Mouse (Mus musculus): Measurements from ENCODE around the gene Pecr. TPM values are rescaled to one million over a fixed set of nuclear protein-coding genes. Genes with fewer than 3 reads are reported as not detected.

The Pecr gene
- polyA plus RNA-seq, 1 experiment, result 12.0 TPM

GRCm38 (mm10) chr1:72282604-72283003 lies 1.5 kb downstream of the Pecr start:
- no peak overlapping the region for H3K4me3 ChIP-seq (replicated peaks; ENCODE audit: control insufficient read depth, low read depth, low read length)
- 32% methylated on average over 1 of the region's 1 CpGs for WGBS
- H3K4me1 ChIP-seq (ENCODE audit: control insufficient read depth, insufficient read depth, low read length), result no peaks in the 10 kb centered on the region
- TF ChIP-seq POLR2A (IDR thresholded peaks at IDR 0.05; ENCODE audit: borderline replicate concordance, control insufficient read depth, low read depth, low read length) (no peak), CTCF (IDR thresholded peaks at IDR 0.05; ENCODE audit: control insufficient read depth, insufficient read depth, low read length) (no peak)
- no peak overlapping the region for H3K27ac ChIP-seq (ENCODE audit: control insufficient read depth, insufficient read depth, low read depth, low read length, poor library complexity)

- TF ChIP-seq CTCF (IDR thresholded peaks at IDR 0.05; ENCODE audit: control insufficient read depth, insufficient read depth, low read length) (no peak), POLR2A (IDR thresholded peaks at IDR 0.05; ENCODE audit: borderline replicate concordance, control insufficient read depth, low read depth, low read length) (no peak)
- 73% methylated on average over 3 of the region's 3 CpGs for WGBS
- H3K4me1 ChIP-seq (ENCODE audit: control insufficient read depth, insufficient read depth, low read length), result no peaks in the 10 kb centered on the region
- no peak overlapping the region for H3K27ac ChIP-seq (ENCODE audit: control insufficient read depth, insufficient read depth, low read depth, low read length, poor library complexity)
- no peak overlapping the region for H3K4me3 ChIP-seq (replicated peaks; ENCODE audit: control insufficient read depth, low read depth, low read length)
These were observed 6.0 kb downstream of the Pecr start for GRCm38 (mm10) chr1:72278085-72278484.

GRCm38 (mm10) chr1:72263099-72263498 lies 21.0 kb downstream of the Pecr start:
- H3K4me3 ChIP-seq (replicated peaks; ENCODE audit: control insufficient read depth, low read depth, low read length), result no peak overlapping the region
- TF ChIP-seq POLR2A (IDR thresholded peaks at IDR 0.05; ENCODE audit: borderline replicate concordance, control insufficient read depth, low read depth, low read length) (no peak), CTCF (IDR thresholded peaks at IDR 0.05; ENCODE audit: control insufficient read depth, insufficient read depth, low read length) (no peak)
- WGBS, result 63% methylated on average over 3 of the region's 3 CpGs
- H3K27ac ChIP-seq (ENCODE audit: control insufficient read depth, insufficient read depth, low read depth, low read length, poor library complexity), result no peak overlapping the region
- no peaks in the 10 kb centered on the region; the same call in 1 of the 2 replicates for H3K4me1 ChIP-seq (ENCODE audit: control insufficient read depth, insufficient read depth, low read length)

DNA sequence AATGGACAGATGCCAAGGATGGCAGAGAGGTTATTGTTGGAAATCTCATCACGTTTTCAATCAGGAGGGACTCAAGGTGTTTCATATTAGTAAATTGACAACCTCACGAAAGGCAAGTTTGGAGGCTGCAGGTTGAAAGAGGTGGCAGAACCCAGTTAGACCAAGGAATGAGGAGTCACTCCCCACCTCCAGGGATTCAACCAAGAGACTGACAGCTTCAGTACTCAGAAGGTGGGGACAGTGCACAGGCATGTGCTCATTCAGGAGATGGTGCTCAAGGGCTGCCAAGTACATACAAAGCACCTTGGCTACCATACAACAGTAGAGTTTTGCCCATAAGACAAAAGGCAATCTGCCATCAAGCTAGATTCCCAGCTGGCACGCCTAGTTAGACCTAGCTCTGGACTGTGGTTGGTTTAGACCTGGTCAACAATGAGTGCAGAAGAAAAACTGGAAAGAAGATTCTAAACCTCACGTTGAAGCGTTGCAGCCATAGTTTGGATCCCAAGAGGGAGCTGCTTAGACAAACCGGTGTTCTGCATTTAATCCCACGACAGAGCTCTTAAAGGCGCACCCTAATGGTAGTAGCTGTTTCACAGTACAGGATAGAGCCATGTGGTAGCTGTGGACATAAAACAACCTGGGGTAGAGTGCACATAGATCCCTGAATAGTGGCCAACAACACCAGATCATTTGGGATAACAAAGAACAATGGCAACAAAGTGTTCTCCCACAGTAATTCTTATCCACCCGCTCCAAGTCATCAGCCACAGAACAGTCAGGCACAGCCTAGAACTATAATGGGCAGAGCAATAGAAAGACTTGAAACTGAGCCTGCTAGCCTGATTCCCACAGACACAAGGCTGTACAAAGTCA lies 27.5 kb downstream of the Pecr start:
- Histone ChIP-seq H3K4me3 (replicated peaks; ENCODE audit: control insufficient read depth, low read depth, low read length) (no peak overlapping the region), H3K4me1 (ENCODE audit: control insufficient read depth, insufficient read depth, low read length) (no peaks in the 10 kb centered on the region; the same call in 1 of the 2 replicates), H3K27ac (ENCODE audit: control insufficient read depth, insufficient read depth, low read depth, low read length, poor library complexity) (no peak overlapping the region)
- 82% methylated on average over 9 of the region's 9 CpGs for WGBS
- TF ChIP-seq CTCF (IDR thresholded peaks at IDR 0.05; ENCODE audit: control insufficient read depth, insufficient read depth, low read length) (no peak), POLR2A (IDR thresholded peaks at IDR 0.05; ENCODE audit: borderline replicate concordance, control insufficient read depth, low read depth, low read length) (no peak)

GRCm38 (mm10) chr1:72255854-72256175 lies 28.3 kb downstream of the Pecr start:
- TF ChIP-seq POLR2A (IDR thresholded peaks at IDR 0.05; ENCODE audit: borderline replicate concordance, control insufficient read depth, low read depth, low read length), result no peak
- TF ChIP-seq CTCF (IDR thresholded peaks at IDR 0.05; ENCODE audit: control insufficient read depth, insufficient read depth, low read length), result no peak
- no peak overlapping the region for H3K27ac ChIP-seq (ENCODE audit: control insufficient read depth, insufficient read depth, low read depth, low read length, poor library complexity)
- WGBS, result 58% methylated on average over 11 of the region's 11 CpGs
- H3K4me3 ChIP-seq (replicated peaks; ENCODE audit: control insufficient read depth, low read depth, low read length), result no peak overlapping the region
- no peaks in the 10 kb centered on the region; the same call in 1 of the 2 replicates for H3K4me1 ChIP-seq (ENCODE audit: control insufficient read depth, insufficient read depth, low read length)

DNA sequence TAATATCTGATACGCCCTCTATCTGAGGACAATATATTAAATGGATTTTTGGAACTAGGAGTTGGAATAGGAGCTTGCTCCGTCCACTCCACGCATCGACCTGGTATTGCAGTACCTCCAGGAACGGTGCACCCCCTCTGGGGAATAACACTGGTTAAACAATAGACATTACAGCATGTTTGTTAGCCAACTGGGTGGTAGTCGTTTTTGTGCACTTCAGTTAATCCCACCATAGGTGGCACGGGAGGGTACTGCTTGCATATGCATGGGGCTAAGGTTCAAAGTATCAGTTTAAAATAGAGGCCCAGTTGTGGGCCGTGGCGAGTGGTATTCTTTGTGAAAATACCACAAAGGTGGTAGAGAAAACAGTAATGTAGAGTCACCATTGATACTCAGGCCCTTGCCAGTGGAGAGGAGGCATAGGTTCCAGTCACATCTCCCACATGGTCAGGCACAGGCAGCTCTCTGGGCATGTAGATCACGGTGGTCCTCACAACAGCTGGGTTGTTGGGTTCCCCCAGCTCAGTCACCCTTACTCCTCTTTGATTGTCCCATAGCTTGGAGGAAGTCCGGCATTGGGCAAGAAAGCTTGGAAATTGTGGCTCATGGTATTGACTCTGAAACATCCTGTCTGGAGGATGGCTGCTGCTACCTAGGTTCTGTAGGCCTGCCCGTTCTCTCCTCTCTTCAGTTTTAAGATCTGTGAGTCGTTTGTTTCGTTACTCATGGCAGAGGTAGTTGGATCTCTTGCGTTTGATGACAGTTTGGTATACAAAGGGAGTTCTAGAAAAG lies 28.9 kb downstream of the Pecr start:
- H3K27ac ChIP-seq (ENCODE audit: control insufficient read depth, insufficient read depth, low read depth, low read length, poor library complexity), result 0 out of 2 replicates have a peak overlapping the region, but pooled peaks have one; percentile 2
- WGBS, result 9% methylated on average over 15 of the region's 15 CpGs

DNA sequence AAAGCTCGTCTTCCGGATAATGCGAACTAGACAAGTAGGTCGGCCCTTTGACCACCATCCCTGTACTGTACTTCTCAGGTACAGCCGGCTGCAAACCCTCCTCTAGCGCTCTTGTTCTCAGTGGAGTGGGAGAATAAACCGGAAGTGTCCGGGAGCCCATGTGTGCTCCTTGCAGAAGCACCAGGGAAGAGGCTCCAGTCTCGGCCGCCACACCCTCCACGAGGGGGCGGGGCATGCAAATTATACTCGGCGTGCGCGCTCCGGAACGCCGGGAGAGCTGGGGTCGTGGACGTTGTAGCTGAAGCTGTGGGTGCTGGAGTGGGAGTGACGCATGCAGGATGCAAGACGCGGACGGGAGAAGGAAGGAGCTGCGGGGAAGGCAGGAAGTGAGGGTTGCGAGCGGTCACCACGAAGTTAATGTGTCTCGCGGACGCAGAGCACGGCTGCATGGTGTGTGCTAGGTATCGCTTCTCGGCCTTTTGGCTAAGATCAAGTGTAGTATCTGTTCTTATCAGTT lies 29.5 kb downstream of the Pecr start:
- Histone ChIP-seq H3K4me3 (replicated peaks; ENCODE audit: control insufficient read depth, low read depth, low read length) (peak overlapping the region; percentile 72), H3K27ac (ENCODE audit: control insufficient read depth, insufficient read depth, low read depth, low read length, poor library complexity) (peak overlapping the region; percentile 84), H3K4me1 (ENCODE audit: control insufficient read depth, insufficient read depth, low read length) (no peaks in the 10 kb centered on the region; the same call in 1 of the 2 replicates)
- WGBS, result under 1% methylated on average over 35 of the region's 35 CpGs
- TF ChIP-seq CTCF (IDR thresholded peaks at IDR 0.05; ENCODE audit: control insufficient read depth, insufficient read depth, low read length) (peak; percentile 18; the same call in 1 of the 2 replicates), POLR2A (IDR thresholded peaks at IDR 0.05; ENCODE audit: borderline replicate concordance, control insufficient read depth, low read depth, low read length) (peak; percentile 77)

More for the DNA sequence above, 28.9 kb downstream of the Pecr start:
- Histone ChIP-seq H3K4me1 (ENCODE audit: control insufficient read depth, insufficient read depth, low read length) (no peaks in the 10 kb centered on the region; the same call in 1 of the 2 replicates), H3K4me3 (replicated peaks; ENCODE audit: control insufficient read depth, low read depth, low read length) (no peak overlapping the region)
- no peak for TF ChIP-seq CTCF (IDR thresholded peaks at IDR 0.05; ENCODE audit: control insufficient read depth, insufficient read depth, low read length)
- TF ChIP-seq POLR2A (IDR thresholded peaks at IDR 0.05; ENCODE audit: borderline replicate concordance, control insufficient read depth, low read depth, low read length), result no peak
